Mouse (Mus musculus) lung, postnatal 10 days (tissue): Measurements from ENCODE around the gene Cox15.

Source experiments
- DNase-seq: peaks from one replicate; pipeline ENCODE4 v3.0.0; 2021

Cox15 gene

DNA sequence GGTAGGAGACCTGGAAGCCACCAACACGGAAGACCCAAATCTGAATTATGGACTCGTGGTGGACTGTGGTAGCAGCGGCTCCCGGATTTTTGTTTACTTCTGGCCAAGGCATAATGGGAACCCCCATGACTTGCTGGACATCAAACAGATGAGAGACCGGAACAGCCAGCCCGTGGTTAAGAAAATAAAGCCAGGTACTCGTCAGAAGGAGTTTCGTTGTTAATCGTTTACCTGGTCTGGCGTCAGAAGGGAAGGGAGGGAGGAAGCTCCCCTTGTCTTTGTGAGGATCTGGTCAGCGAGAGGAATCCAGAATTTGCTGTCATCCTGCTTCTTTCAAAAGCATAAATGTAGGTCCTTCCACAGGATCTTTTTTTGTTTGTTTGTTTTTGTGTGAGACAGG is 48.6 kb downstream of the Cox15 start:
- DNase-seq, result no peak

DNA sequence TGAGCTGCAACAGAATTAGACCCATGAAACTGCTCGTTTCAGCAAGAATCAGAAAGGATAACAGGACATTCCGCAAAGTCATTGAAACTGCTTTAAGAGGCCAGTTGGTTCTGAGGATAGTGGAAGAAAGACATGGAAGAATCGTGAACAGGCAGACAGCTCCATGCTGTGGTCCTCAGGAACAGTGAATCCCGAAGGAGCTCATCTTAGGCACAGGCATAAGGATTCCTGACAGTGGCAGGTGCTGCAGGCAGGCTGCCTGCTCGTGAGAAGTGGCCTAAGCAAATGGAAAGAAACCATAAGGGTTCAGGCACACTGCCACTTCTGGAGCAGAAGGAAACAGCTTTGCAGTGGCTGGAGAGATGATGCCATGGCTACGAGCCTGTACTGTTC is 53.0 kb downstream of the Cox15 start:
- DNase-seq, result no peak

DNA sequence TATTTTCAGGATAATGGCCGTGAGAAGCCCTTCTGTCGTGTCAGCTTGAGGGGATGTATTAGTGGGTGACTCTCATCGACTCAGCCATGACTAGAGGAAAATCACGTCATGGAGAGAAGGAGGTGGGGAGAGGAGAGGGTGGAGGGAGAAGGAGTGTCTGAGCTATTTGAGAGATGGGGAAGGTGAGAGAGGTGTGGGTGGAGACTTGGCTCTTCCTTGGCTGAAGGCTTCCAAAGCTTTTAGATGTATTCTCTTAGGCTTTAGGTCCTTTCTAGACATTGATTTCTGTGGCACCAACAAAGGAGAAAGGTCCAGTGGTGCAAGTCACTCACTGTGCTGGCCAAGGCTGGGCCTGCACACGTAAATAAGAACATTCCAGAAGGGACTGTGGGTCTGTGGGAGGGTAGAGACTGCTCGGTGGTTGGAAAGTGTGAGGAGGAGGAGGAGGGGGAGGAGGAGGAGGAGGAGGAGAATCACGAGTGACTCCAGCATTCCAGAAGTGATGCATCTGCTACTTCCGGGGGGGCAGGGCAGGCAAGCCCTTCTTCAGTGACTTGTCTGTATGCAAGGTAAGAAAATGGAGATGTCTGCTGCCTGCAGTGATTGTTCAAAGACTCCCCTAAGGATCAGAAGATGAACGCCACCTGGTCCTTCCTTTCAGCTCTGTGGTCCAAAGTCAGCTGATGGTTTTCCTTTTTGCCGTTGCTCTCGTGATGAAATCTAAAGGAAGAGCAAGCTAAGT is 53.6 kb downstream of the Cox15 start:
- no peak for DNase-seq

DNA sequence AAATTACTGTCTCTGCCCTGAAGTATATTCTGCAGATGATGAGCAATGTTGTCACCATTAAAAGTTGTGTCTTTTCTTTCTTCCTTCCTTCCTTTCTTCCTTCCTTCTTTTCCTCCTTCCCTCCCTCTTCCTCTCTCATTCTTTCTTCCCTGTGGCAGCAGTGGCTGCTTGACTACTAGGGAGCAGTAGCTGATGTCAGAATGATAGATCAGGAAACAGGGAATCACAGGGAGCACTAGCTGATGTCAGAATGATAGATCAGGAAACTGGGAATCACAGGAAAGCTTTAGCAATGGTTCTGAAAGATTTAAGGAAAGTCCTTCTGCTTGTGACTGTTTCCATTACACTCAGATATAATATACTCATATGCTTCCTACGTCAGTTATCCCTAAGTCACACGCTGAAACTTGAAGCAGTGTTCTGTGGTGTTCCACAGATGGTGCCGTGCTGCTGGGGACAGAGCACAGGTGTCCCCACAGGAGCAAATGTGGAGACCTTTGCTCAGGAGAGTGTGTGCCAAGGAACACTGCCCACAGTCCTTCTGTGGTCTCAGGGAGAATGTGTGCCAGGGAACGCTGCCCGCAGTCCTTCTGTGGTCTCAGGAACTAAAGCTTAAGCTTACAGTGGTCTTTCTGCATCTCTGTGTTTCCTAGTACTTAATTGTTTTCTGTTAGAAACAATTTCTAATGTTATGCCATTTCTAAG is 55.0 kb downstream of the Cox15 start:
- no peak for DNase-seq

DNA sequence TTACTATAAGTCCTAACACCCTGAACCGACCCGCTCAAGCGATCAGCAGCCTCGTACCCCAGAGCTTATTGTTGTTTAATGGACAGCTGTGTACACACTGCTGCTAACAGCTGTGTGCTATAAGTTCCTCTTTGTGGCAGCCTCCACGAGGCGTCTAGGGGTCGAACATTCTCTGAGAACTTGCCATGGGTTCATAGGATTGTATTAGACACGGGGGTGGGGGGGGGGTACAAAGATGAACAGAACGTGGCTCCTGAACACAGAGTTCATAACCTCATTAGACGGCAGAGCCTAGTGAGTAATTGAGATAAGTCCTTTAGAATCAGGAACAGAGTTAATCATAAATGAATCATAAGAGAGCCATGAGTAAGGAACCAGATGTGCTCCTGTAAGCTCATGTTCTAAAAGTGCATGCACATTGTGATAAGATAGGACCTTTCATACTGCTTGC is 57.3 kb downstream of the Cox15 start:
- no peak for DNase-seq

DNA sequence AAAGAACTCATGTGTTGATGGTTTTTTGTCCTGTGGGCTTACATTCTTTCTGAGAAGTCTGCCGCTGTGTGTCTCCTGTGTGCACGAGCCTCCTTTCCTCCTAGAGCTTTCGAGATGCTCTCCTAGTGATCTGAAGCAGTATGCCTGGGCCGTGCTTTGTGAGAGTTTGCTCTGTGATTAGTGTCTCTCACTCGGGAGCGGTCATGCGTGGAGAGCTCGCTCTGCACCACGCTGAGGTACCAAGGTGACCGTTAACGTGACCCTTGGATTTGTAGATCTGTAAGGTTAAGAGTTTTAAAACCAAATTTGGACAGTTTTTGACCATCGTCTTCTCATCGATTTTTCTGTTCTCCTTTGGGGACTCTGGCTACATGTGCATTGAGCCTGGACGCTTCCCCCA is 60.0 kb downstream of the Cox15 start:
- no peak for DNase-seq

DNA sequence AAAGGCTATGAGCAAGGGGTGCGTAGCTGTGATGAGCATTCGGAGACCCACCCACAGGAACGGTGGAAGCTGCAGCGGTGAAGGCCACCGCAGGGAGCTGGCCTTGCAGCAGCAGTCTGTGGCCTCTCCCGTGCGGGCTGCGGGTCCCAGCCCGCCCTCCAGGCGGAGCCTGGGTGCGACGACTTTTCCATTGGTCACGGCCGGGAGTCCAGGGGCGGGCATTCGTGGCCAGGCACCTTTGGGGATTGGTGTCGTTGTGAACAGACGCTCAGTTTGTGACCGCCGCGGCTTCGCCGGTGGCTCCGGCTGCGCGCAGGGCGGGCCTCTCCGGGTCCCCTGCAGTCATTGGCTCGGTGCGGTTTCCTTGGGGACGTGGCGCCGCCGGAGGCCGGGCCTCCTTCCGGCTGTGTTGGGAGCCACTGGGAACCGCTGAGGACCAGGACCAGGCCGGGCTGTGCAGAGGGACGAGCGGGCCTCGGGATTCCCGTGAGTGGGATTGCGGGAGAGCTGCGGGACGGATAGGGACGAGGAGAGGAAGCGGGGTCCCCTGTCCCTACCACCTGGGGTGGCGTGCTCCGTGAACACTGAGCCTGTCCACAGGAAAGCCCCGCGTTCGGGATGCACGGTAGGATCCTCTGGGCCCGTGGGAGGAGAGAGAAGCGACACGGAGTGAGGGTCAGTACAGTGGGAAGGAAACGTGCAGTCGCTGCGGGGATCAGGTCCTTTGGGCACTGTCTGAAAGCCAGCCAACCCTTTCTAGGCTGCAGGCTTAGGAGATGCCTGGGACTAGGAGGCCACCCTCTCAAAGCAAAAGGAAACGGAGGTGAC is 63.2 kb downstream of the Cox15 start, which contains the start of gene Entpd7:
Gene Entpd7 (plus strand): TSS at position 254 of the 828 bp plus-strand sequence.
- peak; percentile 98 for DNase-seq
